Mouse (Mus musculus): ENCODE measurements around the gene Pnpla7. TPM values are rescaled to one million over a fixed set of nuclear protein-coding genes. Genes with fewer than 3 reads are reported as not detected.
A peak's percentile ranks its signal among the peaks of the same experiment; 100 is the strongest.

The Pnpla7 gene
- total and polyA plus RNA-seq, 3 experiments = 18.5 to 26.1 (median 23.4) TPM

GRCm38 (mm10) chr2:25055068-25055405 lies 79.2 kb downstream of the Pnpla7 start:
- Histone ChIP-seq H3K9ac (ENCODE audit: insufficient read depth, low read depth) (peak overlapping the region; percentile 59), H3K27me3 (replicated peaks) (no peaks in the 10 kb centered on the region), H3K9me3 (replicated peaks; ENCODE audit: low read length) (no peaks in the 10 kb centered on the region), H3K4me3 (replicated peaks in 1 of 3; ENCODE audit: low read depth in 2 of 3, low read length in 2 of 3, poor library complexity in 1 of 3) (peak overlapping the region; percentile 65 to 80 (median 68)), H3K36me3 (replicated peaks in 1 of 2; ENCODE audit: control insufficient read depth in 1 of 2, insufficient read depth in 1 of 2, low read length in 1 of 2) (peaks cover 21 to 81% of the 10 kb centered on the region in 2 experiments), H3K4me2 (ENCODE audit: insufficient read depth, low read depth, poor library complexity, severe bottlenecking) (peak overlapping the region; percentile 82), H3K79me2 (replicated peaks; ENCODE audit: control insufficient read depth, extremely low read depth, insufficient read depth, poor library complexity, severe bottlenecking) (no peaks in the 10 kb centered on the region), H3K4me1 (ENCODE audit: control insufficient read depth in 1 of 2, insufficient read depth in 2 of 2) (peaks cover 5 to 18% of the 10 kb centered on the region in 2 experiments), H3K27ac (ENCODE audit: insufficient read depth, low read depth) (no peak overlapping the region)
- in situ Hi-C loops (cut with MboI; ENCODE audit: low pct_ligation_motif_present, low pct_unique_long_range_greater_than_20kb, low sequenced_read_pairs) = no loop called here
- TF ChIP-seq MAX (IDR thresholded peaks at IDR 0.05; ENCODE audit: low read length) = no peak
- TF ChIP-seq USF2 (conservative IDR thresholded peaks at IDR 0.05; ENCODE audit: low read depth, low read length) = no peak
- TF ChIP-seq IRF4 (IDR thresholded peaks at IDR 0.05; ENCODE audit: low read depth, low read length) = no peak
- TF ChIP-seq SIN3A (IDR thresholded peaks at IDR 0.05; ENCODE audit: low read length) = no peak
- TF ChIP-seq TBP (conservative IDR thresholded peaks at IDR 0.05; ENCODE audit: low read depth, low read length) = no peak
- dilution Hi-C loops (cut with MboI; ENCODE audit: extremely low pct_ligation_motif_present, extremely low pct_unique_long_range_greater_than_20kb, low sequenced_read_pairs) = no loop called here
- DNase-seq (ENCODE audit: extremely low read depth) = no peak

- Histone ChIP-seq H3K9ac (ENCODE audit: insufficient read depth, low read depth) (no peak overlapping the region), H3K4me1 (ENCODE audit: control insufficient read depth in 1 of 2, insufficient read depth in 2 of 2) (peaks cover 5 to 18% of the 10 kb centered on the region in 2 experiments), H3K27me3 (replicated peaks) (no peaks in the 10 kb centered on the region), H3K36me3 (replicated peaks in 1 of 2; ENCODE audit: control insufficient read depth in 1 of 2, insufficient read depth in 1 of 2, low read length in 1 of 2) (peaks cover 18 to 81% of the 10 kb centered on the region in 2 experiments), H3K4me2 (ENCODE audit: insufficient read depth, low read depth, poor library complexity, severe bottlenecking) (no peak overlapping the region), H3K9me3 (replicated peaks; ENCODE audit: low read length) (no peaks in the 10 kb centered on the region), H3K79me2 (replicated peaks; ENCODE audit: control insufficient read depth, extremely low read depth, insufficient read depth, poor library complexity, severe bottlenecking) (no peaks in the 10 kb centered on the region), H3K4me3 (replicated peaks in 1 of 3; ENCODE audit: low read depth in 2 of 3, low read length in 2 of 3, poor library complexity in 1 of 3) (no peak overlapping the region), H3K27ac (ENCODE audit: insufficient read depth, low read depth) (no peak overlapping the region)
- DNase-seq (ENCODE audit: extremely low read depth) = no peak
- in situ Hi-C loops (cut with MboI; ENCODE audit: low pct_ligation_motif_present, low pct_unique_long_range_greater_than_20kb, low sequenced_read_pairs) (no loop called here), dilution Hi-C loops (cut with MboI; ENCODE audit: extremely low pct_ligation_motif_present, extremely low pct_unique_long_range_greater_than_20kb, low sequenced_read_pairs) (no loop called here)
- TF ChIP-seq ZKSCAN1 (IDR thresholded peaks at IDR 0.05; ENCODE audit: borderline replicate concordance, low read depth, low read length) (no peak), CHD1 (IDR thresholded peaks at IDR 0.05; ENCODE audit: low read depth, low read length) (no peak)
These were observed 79.7 kb downstream of the Pnpla7 start for GRCm38 (mm10) chr2:25055409-25056155.

- no peaks in the 10 kb centered on the region for H3K27me3 ChIP-seq (replicated peaks)
- H3K36me3 ChIP-seq (replicated peaks in 1 of 2; ENCODE audit: control insufficient read depth in 1 of 2, insufficient read depth in 1 of 2, low read length in 1 of 2) = peaks cover 14 to 78% of the 10 kb centered on the region in 2 experiments
- dilution Hi-C loops (cut with MboI; ENCODE audit: extremely low pct_ligation_motif_present, extremely low pct_unique_long_range_greater_than_20kb, low sequenced_read_pairs) = no loop called here
- in situ Hi-C loops (cut with MboI; ENCODE audit: low pct_ligation_motif_present, low pct_unique_long_range_greater_than_20kb, low sequenced_read_pairs) = no loop called here
- peaks cover 5 to 10% of the 10 kb centered on the region in 2 experiments for H3K4me1 ChIP-seq (ENCODE audit: control insufficient read depth in 1 of 2, insufficient read depth in 2 of 2)
- no peak for TF ChIP-seq EP300 (IDR thresholded peaks at IDR 0.05; ENCODE audit: low read length)
- no peak for TF ChIP-seq ETS1 (conservative IDR thresholded peaks at IDR 0.05; ENCODE audit: low read depth, low read length)
- TF ChIP-seq CTCF (conservative IDR thresholded peaks at IDR 0.05 in 1 of 2, IDR thresholded peaks at IDR 0.05 in 1 of 2; ENCODE audit: low read depth in 2 of 2, low read length in 2 of 2) = no peak
- no peak for TF ChIP-seq MAFK (IDR thresholded peaks at IDR 0.05; ENCODE audit: insufficient replicate concordance, low read length)
- no peak for TF ChIP-seq MAZ (IDR thresholded peaks at IDR 0.05; ENCODE audit: low read depth, low read length)
- TF ChIP-seq MXI1 (IDR thresholded peaks at IDR 0.05; ENCODE audit: low read depth, low read length) = no peak
- no peak for TF ChIP-seq TBP (conservative IDR thresholded peaks at IDR 0.05; ENCODE audit: low read depth, low read length)
- no peak for TF ChIP-seq ZNF384 (IDR thresholded peaks at IDR 0.05; ENCODE audit: low read depth, low read length)
- TF ChIP-seq NELFE (IDR thresholded peaks at IDR 0.05; ENCODE audit: low read depth, low read length) = no peak
- TF ChIP-seq IRF4 (IDR thresholded peaks at IDR 0.05; ENCODE audit: low read depth, low read length) = no peak
- no peak for TF ChIP-seq POLR2AphosphoS2 (IDR thresholded peaks at IDR 0.05; ENCODE audit: low read depth, low read length)
- no peak for TF ChIP-seq UBTF (IDR thresholded peaks at IDR 0.05; ENCODE audit: low read depth, low read length)
- TF ChIP-seq JUN (IDR thresholded peaks at IDR 0.05; ENCODE audit: insufficient read depth, low read depth, low read length) = no peak
- no peaks in the 10 kb centered on the region for H3K9me3 ChIP-seq (replicated peaks; ENCODE audit: low read length)
- H3K9ac ChIP-seq (ENCODE audit: insufficient read depth, low read depth) = no peak overlapping the region
- DNase-seq (ENCODE audit: extremely low read depth) = no peak
- H3K4me2 ChIP-seq (ENCODE audit: insufficient read depth, low read depth, poor library complexity, severe bottlenecking) = no peak overlapping the region
- no peak overlapping the region for H3K27ac ChIP-seq (ENCODE audit: insufficient read depth, low read depth)
- no peak overlapping the region for H3K4me3 ChIP-seq (replicated peaks in 1 of 3; ENCODE audit: low read depth in 2 of 3, low read length in 2 of 3, poor library complexity in 1 of 3)
- no peaks in the 10 kb centered on the region for H3K79me2 ChIP-seq (replicated peaks; ENCODE audit: control insufficient read depth, extremely low read depth, insufficient read depth, poor library complexity, severe bottlenecking)
These were observed 83.1 kb downstream of the Pnpla7 start for GRCm38 (mm10) chr2:25058926-25059325.
